Comparison of ENCODE assay signal across 22 mouse cellular contexts in the genomic region with DNA sequence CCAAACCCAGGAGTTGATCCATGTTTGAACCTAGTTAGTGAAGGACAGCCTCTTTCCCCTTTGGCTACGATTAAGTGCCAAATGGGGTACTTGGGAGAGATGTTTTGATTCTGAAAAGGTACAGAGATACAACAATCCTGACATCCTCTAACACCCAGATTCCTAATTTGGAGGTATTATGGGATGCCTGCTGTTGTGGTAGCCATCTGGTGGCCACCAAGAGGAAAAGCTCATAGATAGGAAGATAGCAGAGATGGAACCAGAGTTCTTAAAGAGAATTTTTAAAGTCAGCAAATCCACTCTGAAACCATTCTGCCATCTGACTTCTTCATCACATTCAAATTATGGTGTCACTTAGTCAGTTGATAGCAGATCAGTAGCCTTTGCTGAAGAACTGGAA. TPM values are rescaled to one million over a fixed set of nuclear protein-coding genes. Genes with fewer than 3 reads are reported as not detected.
DNase-seq lines count a peak whose midpoint lies in the region; ATAC-seq and TF ChIP-seq lines count a peak whose summit lies in the region.
"Had no signal": no experiment of that assay in that cellular context is flagged by ENCODE, and none has a peak within 500 bp of the region (broad histone marks: within the 10 kb centered on the region; RNA-seq: fewer than 3 reads in every experiment).

No protein-coding gene starts in this region.

- TF ChIP-seq CTCF in forebrain, postnatal 0 days (IDR thresholded peaks at IDR 0.05; ENCODE audit: low read depth) = peak; percentile 29; the same call in 1 of the 2 replicates
- peak; percentile 19 for TF ChIP-seq CTCF in left cerebral cortex, adult 2 months (IDR thresholded peaks at IDR 0.05)
- TF ChIP-seq CTCF in midbrain, postnatal 0 days (IDR thresholded peaks at IDR 0.05) = peak; percentile 42

- no peaks in the 10 kb centered on the region for H3K9me3 ChIP-seq in forebrain, postnatal 0 days (ENCODE audit: low read length)
- no peaks in the 10 kb centered on the region for H3K9me3 ChIP-seq in forebrain, embryonic 16.5 days (ENCODE audit: control insufficient read depth, low read length)
- no peaks in the 10 kb centered on the region for H3K9me3 ChIP-seq in midbrain, postnatal 0 days (ENCODE audit: low read length)
- H3K9me3 ChIP-seq in midbrain, embryonic 10.5 days (replicated peaks) = no peaks in the 10 kb centered on the region
- H3K9me3 ChIP-seq: embryonic facial prominence, embryonic 13.5 days; forebrain, embryonic 12.5 days; heart, embryonic 15.5 days had no signal

- no peak for DNase-seq in forebrain, postnatal 0 days
- DNase-seq in left cerebral cortex, adult 2 months (ENCODE audit: extremely low spot score in 1 of 2, low spot score in 2 of 2) = no peak
- DNase-seq in left cerebral cortex, postnatal 4 days = no peak
- DNase-seq in midbrain, postnatal 0 days (ENCODE audit: low spot score) = no peak
- DNase-seq in midbrain, embryonic 10.5 days (ENCODE audit: low spot score) = no peak
- no peak for DNase-seq in ovary, postnatal 14 days (ENCODE audit: low spot score)
- DNase-seq: adrenal gland, adult 2 months; adrenal gland, postnatal 25 days; cerebellum, adult 9-10 months; cerebellum, postnatal 25 days; gastrocnemius, postnatal 10 days; heart, adult 2 months; heart, postnatal 14 days had no signal

- H3K9ac ChIP-seq in forebrain, postnatal 0 days = no peak overlapping the region
- H3K9ac ChIP-seq in forebrain, embryonic 16.5 days (replicated peaks; ENCODE audit: low read depth, low read length) = no peak overlapping the region
- H3K9ac ChIP-seq in midbrain, postnatal 0 days (replicated peaks; ENCODE audit: low read length, poor library complexity, severe bottlenecking) = no peak overlapping the region
- H3K9ac ChIP-seq: embryonic facial prominence, embryonic 13.5 days; forebrain, embryonic 12.5 days; heart, embryonic 15.5 days; hindbrain, embryonic 14.5 days had no signal

- ATAC-seq in forebrain, postnatal 0 days = no peak
- no peak for ATAC-seq in forebrain, embryonic 16.5 days
- ATAC-seq in midbrain, postnatal 0 days (ENCODE audit: low FRiP score) = no peak

- WGBS in forebrain, postnatal 0 days = 89% methylated on average over 1 of the region's 1 CpGs
- 86% methylated on average over 1 of the region's 1 CpGs for WGBS in forebrain, embryonic 16.5 days
- WGBS in midbrain, postnatal 0 days = 96% methylated on average over 1 of the region's 1 CpGs
- WGBS in midbrain, embryonic 10.5 days = 97% methylated on average over 1 of the region's 1 CpGs

- H3K4me3 ChIP-seq in forebrain, postnatal 0 days (ENCODE audit: low read depth, low read length) = no peak overlapping the region
- no peak overlapping the region for H3K4me3 ChIP-seq in forebrain, embryonic 16.5 days (replicated peaks; ENCODE audit: low read length)
- no peak overlapping the region for H3K4me3 ChIP-seq in left cerebral cortex, adult 2 months
- no peak overlapping the region for H3K4me3 ChIP-seq in midbrain, postnatal 0 days (ENCODE audit: low read depth, low read length)
- no peak overlapping the region for H3K4me3 ChIP-seq in midbrain, embryonic 10.5 days
- H3K4me3 ChIP-seq: embryonic facial prominence, embryonic 13.5 days; forebrain, embryonic 12.5 days; heart, adult 2 months; heart, embryonic 15.5 days had no signal

- H3K27me3 ChIP-seq in forebrain, postnatal 0 days (ENCODE audit: insufficient read depth, low read length) = no peaks in the 10 kb centered on the region
- H3K27me3 ChIP-seq in forebrain, embryonic 16.5 days (replicated peaks; ENCODE audit: control insufficient read depth, insufficient read depth, low read length) = no peaks in the 10 kb centered on the region
- H3K27me3 ChIP-seq in midbrain, postnatal 0 days (ENCODE audit: insufficient read depth, low read length) = no peaks in the 10 kb centered on the region; the same call in 1 of the 2 replicates
- H3K27me3 ChIP-seq in midbrain, embryonic 10.5 days (ENCODE audit: low read depth, poor library complexity, severe bottlenecking) = peaks cover 18% of the 10 kb centered on the region
- H3K27me3 ChIP-seq: heart, embryonic 15.5 days had no signal

- intact Hi-C loops in left cerebral cortex, adult 2 months (cut with DNase I) = no loop called here
- intact Hi-C loops in left cerebral cortex, postnatal 4 days (cut with DNase I) = no loop called here

- no peaks in the 10 kb centered on the region for H3K36me3 ChIP-seq in forebrain, postnatal 0 days (ENCODE audit: insufficient read depth)
- H3K36me3 ChIP-seq in forebrain, embryonic 16.5 days (ENCODE audit: control insufficient read depth, insufficient read depth) = no peaks in the 10 kb centered on the region
- H3K36me3 ChIP-seq in midbrain, postnatal 0 days (ENCODE audit: insufficient read depth, low read length) = no peaks in the 10 kb centered on the region
- H3K36me3 ChIP-seq in midbrain, embryonic 10.5 days = no peaks in the 10 kb centered on the region
- H3K36me3 ChIP-seq: embryonic facial prominence, embryonic 13.5 days; forebrain, embryonic 12.5 days; heart, embryonic 15.5 days had no signal

- no peak overlapping the region for H3K27ac ChIP-seq in forebrain, postnatal 0 days (ENCODE audit: low read depth, low read length)
- no peak overlapping the region for H3K27ac ChIP-seq in forebrain, embryonic 16.5 days (ENCODE audit: low read length)
- H3K27ac ChIP-seq in left cerebral cortex, adult 2 months = no peak overlapping the region
- H3K27ac ChIP-seq in midbrain, postnatal 0 days (ENCODE audit: low read depth, low read length) = no peak overlapping the region
- no peak overlapping the region for H3K27ac ChIP-seq in midbrain, embryonic 10.5 days (replicated peaks)
- H3K27ac ChIP-seq: embryonic facial prominence, embryonic 13.5 days; forebrain, embryonic 12.5 days; heart, adult 2 months; heart, embryonic 15.5 days; hindbrain, embryonic 14.5 days had no signal

- no peak overlapping the region for H3K4me2 ChIP-seq in forebrain, postnatal 0 days (ENCODE audit: low read depth)
- H3K4me2 ChIP-seq in forebrain, embryonic 16.5 days (ENCODE audit: low read length) = no peak overlapping the region
- no peak overlapping the region for H3K4me2 ChIP-seq in midbrain, postnatal 0 days (ENCODE audit: low read depth, low read length, poor library complexity, severe bottlenecking)
- H3K4me2 ChIP-seq: embryonic facial prominence, embryonic 13.5 days; forebrain, embryonic 12.5 days; heart, embryonic 11.5 days; heart, embryonic 15.5 days; hindbrain, embryonic 14.5 days had no signal

- no peaks in the 10 kb centered on the region for H3K4me1 ChIP-seq in forebrain, postnatal 0 days (ENCODE audit: insufficient read depth)
- H3K4me1 ChIP-seq in forebrain, embryonic 16.5 days (replicated peaks; ENCODE audit: control insufficient read depth, insufficient read depth, low read length) = peaks cover 8% of the 10 kb centered on the region; the same call in 1 of the 2 replicates
- H3K4me1 ChIP-seq in midbrain, postnatal 0 days (ENCODE audit: insufficient read depth, low read length) = peaks cover 5% of the 10 kb centered on the region; the same call in 1 of the 2 replicates
- peaks cover 13% of the 10 kb centered on the region for H3K4me1 ChIP-seq in midbrain, embryonic 10.5 days

RNA-seq across cellular contexts. Expression of a gene that starts 27.2 kb away (rescaled TPM):
- total RNA-seq in forebrain, postnatal 0 days (2014; rRNA removed) = 43.9 and 49.4 TPM in 2 replicates
- polyA plus RNA-seq in forebrain, postnatal 0 days (2015; fragmentation: Nextera tagmentation; extraction: Ambion mirVana) = 28.7 and 33.3 TPM in 2 replicates
- polyA plus RNA-seq in forebrain, embryonic 16.5 days (2015; fragmentation: Nextera tagmentation; extraction: Ambion mirVana) = 42.0 and 45.0 TPM in 2 replicates
- 10 to 100 TPM; 38.9 to 42.0 TPM for total RNA-seq in left cerebral cortex, adult 2 months (2021)
- 10 to 100 TPM; 55.6 to 57.5 TPM for total RNA-seq in left cerebral cortex, postnatal 4 days (2021)
- total RNA-seq in midbrain, postnatal 0 days (2014; rRNA removed) = 31.8 and 36.4 TPM in 2 replicates
- polyA plus RNA-seq in midbrain, postnatal 0 days (2015; fragmentation: Nextera tagmentation; extraction: Ambion mirVana) = 18.0 and 21.4 TPM in 2 replicates
- 17.3 and 20.0 TPM in 2 replicates for polyA plus RNA-seq in midbrain, embryonic 10.5 days (2016; fragmentation: Nextera tagmentation; extraction: Ambion mirVana)

RNA-seq across cellular contexts. Expression of a gene that starts 33.7 kb away (rescaled TPM):
- total RNA-seq in forebrain, postnatal 0 days (2014; rRNA removed) = not detected in 2 replicates
- 0.13 TPM in 1 of 2 replicates, not detected in the other for polyA plus RNA-seq in forebrain, postnatal 0 days (2015; fragmentation: Nextera tagmentation; extraction: Ambion mirVana)
- not detected in 2 replicates for polyA plus RNA-seq in forebrain, embryonic 16.5 days (2015; fragmentation: Nextera tagmentation; extraction: Ambion mirVana)
- total RNA-seq in left cerebral cortex, adult 2 months (2021) = not detected
- total RNA-seq in left cerebral cortex, postnatal 4 days (2021) = not detected
- total RNA-seq in midbrain, postnatal 0 days (2014; rRNA removed) = not detected in 2 replicates
- polyA plus RNA-seq in midbrain, postnatal 0 days (2015; fragmentation: Nextera tagmentation; extraction: Ambion mirVana) = 0.10 TPM in 1 of 2 replicates, not detected in the other
- polyA plus RNA-seq in midbrain, embryonic 10.5 days (2016; fragmentation: Nextera tagmentation; extraction: Ambion mirVana) = 0.07 TPM in 1 of 2 replicates, not detected in the other
- total RNA-seq: adrenal gland, adult 2 months; adrenal gland, postnatal 25 days; gastrocnemius, postnatal 10 days; heart, adult 2 months; heart, postnatal 14 days; hematopoietic stem cell, adult 5-6 weeks had no signal
- polyA plus RNA-seq: adrenal gland, adult 2 months; C2C12; forebrain, embryonic 12.5 days; gonadal fat pad, adult 2 months; heart, adult 2 months; heart, embryonic 11.5 days; heart, embryonic 15.5 days; hindbrain, embryonic 14.5 days had no signal
